Mouse (Mus musculus) kidney, embryonic 15.5 days (tissue): ENCODE measurements around the gene Afap1l2. TPM values are rescaled to one million over a fixed set of nuclear protein-coding genes. Genes with fewer than 3 reads are reported as not detected.

Source experiments
- ATAC-seq: fragments of 200-750 bp; cut with Nextera tagmentation; replicated peaks from 2 replicates; pipeline ENCODE4 v1.8.0; 2017; ENCODE audit warnings: moderate TSS enrichment; ENCODE audit not compliant: low FRiP score
- H3K27ac ChIP-seq: fragments of 300-500 bp; sonication (generic); 2 replicates; pipeline ENCODE4 v1.5.1; 2015; ENCODE audit warnings: mild to moderate bottlenecking, inconsistent platforms
- H3K27me3 ChIP-seq: fragments of 300-500 bp; sonication (generic); 2 replicates; pipeline ENCODE4 v1.6.1; 2015; ENCODE audit warnings: inconsistent platforms
- H3K36me3 ChIP-seq: fragments of 300-500 bp; sonication (generic); 2 replicates; pipeline ENCODE4 v1.6.1; 2015; ENCODE audit warnings: inconsistent platforms
- H3K4me1 ChIP-seq: fragments of 300-500 bp; sonication (generic); 2 replicates; pipeline ENCODE4 v1.6.1; 2015; ENCODE audit warnings: inconsistent platforms
- H3K4me2 ChIP-seq: fragments of 300-500 bp; sonication (generic); 2 replicates; pipeline ENCODE4 v1.6.1; 2015; ENCODE audit warnings: moderate library complexity, mild to moderate bottlenecking, inconsistent platforms
- H3K4me3 ChIP-seq: fragments of 300-500 bp; sonication (generic); replicated peaks from 2 replicates; pipeline ENCODE4 v1.5.1; 2015; ENCODE audit warnings: mild to moderate bottlenecking, inconsistent platforms
- H3K9ac ChIP-seq: fragments of 300-500 bp; sonication (generic); 2 replicates; pipeline ENCODE4 v1.6.1; 2015; ENCODE audit warnings: mild to moderate bottlenecking, inconsistent platforms
- H3K9me3 ChIP-seq: fragments of 300-500 bp; sonication (generic); replicated peaks from 2 replicates; pipeline ENCODE4 v1.6.1; 2016; ENCODE audit warnings: inconsistent platforms
- WGBS: fragments of 180-500 bp; shearing (Covaris S2); methylation state at CpG from one replicate; pipeline ENCODE4 v1.1.7; 2015; ENCODE audit warnings: mixed read lengths; 5-methylcytosine and 5-hydroxymethylcytosine counted together
- polyA plus RNA-seq: library from polyadenylated mRNA; unstranded; fragments of >200 nt; fragmentation: Nextera tagmentation; extraction: Ambion mirVana; gene quantifications from 2 replicates; pipeline ENCODE4 v1.2.1, GENCODE M21; 2015

Gene Afap1l2
- polyA plus RNA-seq, 1 experiment from 2014 or later: 18.3 TPM

- Histone ChIP-seq H3K27me3 (no peaks in the 10 kb centered on the region), H3K9me3 (no peaks in the 10 kb centered on the region), H3K9ac (no peak overlapping the region), H3K27ac (no peak overlapping the region), H3K36me3 (no peaks in the 10 kb centered on the region), H3K4me2 (no peak overlapping the region), H3K4me3 (no peak overlapping the region), H3K4me1 (peaks cover 13% of the 10 kb centered on the region)
- 54% methylated on average over 5 of the region's 5 CpGs for WGBS
- no peak for ATAC-seq
These were observed 44.2 kb downstream of the Afap1l2 start for GRCm38 (mm10) chr19:56963876-56964275.

GRCm38 (mm10) chr19:56959601-56960000 lies 48.4 kb downstream of the Afap1l2 start:
- Histone ChIP-seq H3K9ac (no peak overlapping the region), H3K4me3 (no peak overlapping the region), H3K27ac (peak overlapping the region; percentile 72), H3K36me3 (no peaks in the 10 kb centered on the region), H3K27me3 (no peaks in the 10 kb centered on the region), H3K4me1 (peaks cover 33% of the 10 kb centered on the region), H3K9me3 (no peaks in the 10 kb centered on the region), H3K4me2 (no peak overlapping the region)
- no peak for ATAC-seq
- WGBS: 72% methylated on average over 3 of the region's 3 CpGs

DNA sequence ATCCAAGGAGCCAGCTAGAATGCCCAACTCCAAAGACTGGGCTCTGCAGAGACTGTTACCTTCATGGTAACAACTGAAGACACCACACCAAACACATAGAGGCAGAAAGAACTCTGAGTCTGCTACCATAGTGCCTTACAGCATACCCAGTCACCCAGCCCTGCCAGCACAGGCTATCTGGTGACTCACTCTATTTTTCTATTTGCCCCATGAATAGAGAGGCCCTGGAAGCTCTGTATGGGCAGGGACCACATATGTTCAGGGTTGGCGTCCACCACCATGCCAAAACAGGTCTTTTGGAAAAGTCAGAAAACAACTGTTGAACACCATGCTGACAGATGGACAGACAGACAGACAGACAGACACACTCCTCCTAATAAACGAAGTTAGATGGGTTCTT lies 49.0 kb downstream of the Afap1l2 start:
- Histone ChIP-seq H3K4me1 (peaks cover 32% of the 10 kb centered on the region), H3K4me2 (no peak overlapping the region), H3K4me3 (no peak overlapping the region), H3K27ac (peak overlapping the region; percentile 72), H3K36me3 (no peaks in the 10 kb centered on the region), H3K9ac (no peak overlapping the region), H3K9me3 (no peaks in the 10 kb centered on the region), H3K27me3 (no peaks in the 10 kb centered on the region)
- WGBS: 79% methylated on average over 2 of the region's 2 CpGs
- ATAC-seq: peak; percentile 9; the same call in 1 of the 2 replicates

DNA sequence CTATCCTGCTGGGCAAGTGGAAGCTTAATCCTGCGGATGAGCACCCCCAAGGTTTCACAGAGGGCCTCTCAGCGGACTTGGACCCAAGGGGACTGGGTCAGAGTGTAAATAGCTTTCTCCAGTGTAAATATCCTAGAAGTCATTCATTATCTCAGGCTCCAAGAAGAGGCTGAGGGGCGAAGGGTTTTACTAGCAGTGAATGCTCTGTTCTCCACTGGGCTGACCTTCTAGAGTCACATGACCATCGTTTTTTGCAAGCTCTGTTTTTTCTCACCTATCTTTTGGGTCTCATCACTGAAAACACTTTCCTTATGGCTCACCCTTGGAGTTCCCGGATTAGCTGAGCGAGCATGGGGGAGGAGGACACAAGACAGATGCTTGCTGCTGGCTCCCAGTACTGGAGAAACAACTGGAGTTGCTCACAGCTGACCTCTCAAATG lies 49.4 kb downstream of the Afap1l2 start:
- H3K9ac ChIP-seq: no peak overlapping the region
- H3K9me3 ChIP-seq: no peaks in the 10 kb centered on the region
- ATAC-seq: peak; percentile 75
- no peak overlapping the region for H3K4me2 ChIP-seq
- peak overlapping the region; percentile 72 for H3K27ac ChIP-seq
- 36% methylated on average over 6 of the region's 6 CpGs for WGBS
- no peaks in the 10 kb centered on the region for H3K36me3 ChIP-seq
- no peak overlapping the region for H3K4me3 ChIP-seq
- peaks cover 34% of the 10 kb centered on the region for H3K4me1 ChIP-seq
- H3K27me3 ChIP-seq: no peaks in the 10 kb centered on the region

GRCm38 (mm10) chr19:56958011-56958410 lies 50.0 kb downstream of the Afap1l2 start:
- Histone ChIP-seq H3K4me2 (no peak overlapping the region), H3K27me3 (no peaks in the 10 kb centered on the region), H3K4me1 (peaks cover 34% of the 10 kb centered on the region), H3K9ac (no peak overlapping the region), H3K27ac (peak overlapping the region; percentile 72), H3K36me3 (no peaks in the 10 kb centered on the region), H3K4me3 (no peak overlapping the region), H3K9me3 (no peaks in the 10 kb centered on the region)
- no peak for ATAC-seq
- 69% methylated on average over 4 of the region's 4 CpGs for WGBS

GRCm38 (mm10) chr19:56955568-56956513 lies 52.2 kb downstream of the Afap1l2 start:
- peaks cover 34% of the 10 kb centered on the region for H3K4me1 ChIP-seq
- H3K4me3 ChIP-seq: no peak overlapping the region
- no peaks in the 10 kb centered on the region for H3K36me3 ChIP-seq
- H3K27me3 ChIP-seq: no peaks in the 10 kb centered on the region
- ATAC-seq: no peak
- H3K27ac ChIP-seq: no peak overlapping the region
- no peak overlapping the region for H3K9ac ChIP-seq
- H3K9me3 ChIP-seq: no peaks in the 10 kb centered on the region
- 68% methylated on average over 20 of the region's 20 CpGs for WGBS
- no peak overlapping the region for H3K4me2 ChIP-seq

DNA sequence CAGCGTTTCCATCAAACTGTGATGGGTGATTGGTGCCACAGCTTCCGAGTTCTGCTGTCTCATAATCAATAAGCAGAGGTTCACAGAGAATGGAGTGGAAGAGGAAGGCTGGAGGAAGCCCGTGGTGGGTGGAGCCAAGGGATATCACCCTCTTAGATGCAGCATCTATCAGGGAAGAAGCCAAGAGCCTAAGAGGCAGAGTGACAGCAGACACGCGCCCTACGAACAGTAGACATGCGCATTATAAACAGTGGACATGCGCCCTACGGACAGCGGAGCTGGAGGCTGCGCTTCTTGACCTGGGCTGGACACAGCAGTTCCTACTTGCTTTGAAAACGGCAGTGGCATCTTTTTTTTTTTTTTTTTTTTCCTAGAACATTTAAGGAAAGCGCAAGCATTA lies 53.2 kb downstream of the Afap1l2 start:
- no peaks in the 10 kb centered on the region for H3K9me3 ChIP-seq
- no peak overlapping the region for H3K27ac ChIP-seq
- no peak for ATAC-seq
- H3K4me2 ChIP-seq: no peak overlapping the region
- peaks cover 37% of the 10 kb centered on the region for H3K4me1 ChIP-seq
- H3K4me3 ChIP-seq: no peak overlapping the region
- no peak overlapping the region for H3K9ac ChIP-seq
- H3K27me3 ChIP-seq: no peaks in the 10 kb centered on the region
- WGBS: 91% methylated on average over 13 of the region's 13 CpGs
- H3K36me3 ChIP-seq: no peaks in the 10 kb centered on the region

DNA sequence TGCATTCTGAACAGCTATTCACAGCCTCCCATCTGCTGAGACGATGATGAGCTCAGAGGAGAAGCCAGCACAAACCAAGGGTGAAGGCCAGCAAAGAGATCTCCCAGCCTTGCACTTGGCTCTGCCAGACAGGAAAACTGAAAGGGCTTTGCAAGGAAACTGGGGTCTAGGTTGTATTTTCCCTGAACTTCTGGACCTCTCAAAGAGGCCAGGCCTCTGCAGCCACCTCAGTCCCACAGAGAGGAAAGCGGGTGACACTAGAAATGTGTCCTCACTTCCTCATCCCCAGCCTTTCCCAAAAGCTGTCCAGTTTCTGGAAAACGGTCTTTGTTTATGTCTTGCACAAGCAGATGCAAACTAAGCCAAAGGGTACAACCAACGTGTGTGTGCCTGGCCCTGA lies 54.2 kb downstream of the Afap1l2 start:
- no peak for ATAC-seq

GRCm38 (mm10) chr19:56950818-56951217 lies 57.2 kb downstream of the Afap1l2 start:
- no peak for ATAC-seq
- Histone ChIP-seq H3K4me1 (peaks cover 17% of the 10 kb centered on the region; the same call in 1 of the 2 replicates), H3K27me3 (no peaks in the 10 kb centered on the region), H3K36me3 (no peaks in the 10 kb centered on the region), H3K27ac (no peak overlapping the region), H3K4me3 (no peak overlapping the region), H3K9me3 (no peaks in the 10 kb centered on the region), H3K4me2 (no peak overlapping the region), H3K9ac (no peak overlapping the region)
- 81% methylated on average over 7 of the region's 7 CpGs for WGBS

More for the DNA sequence above, 54.2 kb downstream of the Afap1l2 start:
- no peak overlapping the region for H3K4me2 ChIP-seq
- H3K4me3 ChIP-seq: no peak overlapping the region
- no peak overlapping the region for H3K9ac ChIP-seq
- H3K36me3 ChIP-seq: no peaks in the 10 kb centered on the region
- peaks cover 28% of the 10 kb centered on the region for H3K4me1 ChIP-seq
- 64% methylated on average over 4 of the region's 4 CpGs for WGBS
- no peaks in the 10 kb centered on the region for H3K27me3 ChIP-seq
- no peaks in the 10 kb centered on the region for H3K9me3 ChIP-seq
- no peak overlapping the region for H3K27ac ChIP-seq

- Histone ChIP-seq H3K9me3 (no peaks in the 10 kb centered on the region), H3K27me3 (no peaks in the 10 kb centered on the region), H3K4me3 (no peak overlapping the region), H3K4me2 (no peak overlapping the region), H3K27ac (no peak overlapping the region), H3K4me1 (peaks cover 19% of the 10 kb centered on the region), H3K36me3 (no peaks in the 10 kb centered on the region), H3K9ac (no peak overlapping the region)
- ATAC-seq: no peak
- WGBS: 59% methylated on average over 8 of the region's 8 CpGs
These were observed 58.2 kb downstream of the Afap1l2 start for GRCm38 (mm10) chr19:56949868-56950267.

DNA sequence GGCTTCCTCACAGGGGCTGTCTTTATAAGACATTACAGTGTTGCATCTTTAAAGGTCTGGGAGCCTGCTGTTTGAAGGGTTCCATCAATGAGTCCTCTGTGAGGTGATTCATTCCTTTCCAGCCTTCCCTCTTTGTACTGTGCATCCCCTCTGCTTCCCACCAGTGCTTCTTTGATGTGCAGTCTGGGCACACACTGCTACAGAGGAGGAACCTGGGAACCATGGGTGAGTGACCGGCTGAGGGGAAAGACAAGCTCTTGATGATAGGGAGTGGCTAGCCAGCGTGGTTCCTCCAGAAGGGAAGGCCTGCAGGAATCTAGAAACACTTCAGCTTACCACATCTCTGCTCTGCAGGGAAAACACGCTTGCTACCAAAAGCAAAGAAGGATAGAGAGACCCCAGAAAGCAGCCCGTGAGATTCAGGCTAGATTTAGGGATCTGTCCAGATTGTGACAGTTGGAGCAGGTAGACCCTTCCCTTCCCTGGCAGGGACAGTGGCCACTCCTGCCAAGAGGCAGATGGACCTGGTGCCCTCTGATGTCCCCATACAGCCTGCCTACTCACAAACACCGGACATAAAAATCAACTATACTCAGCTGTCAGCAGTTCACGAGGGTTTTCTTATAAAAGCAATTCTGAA lies 59.9 kb downstream of the Afap1l2 start:
- no peak for ATAC-seq
- Histone ChIP-seq H3K4me2 (no peak overlapping the region), H3K36me3 (0 out of 2 replicates have a peak, but pooled peaks cover 3% of the 10 kb centered on the region), H3K4me3 (no peak overlapping the region), H3K27me3 (no peaks in the 10 kb centered on the region), H3K4me1 (peaks cover 23% of the 10 kb centered on the region), H3K9ac (no peak overlapping the region), H3K9me3 (0 out of 2 replicates have a peak, but pooled peaks cover 2% of the 10 kb centered on the region), H3K27ac (no peak overlapping the region)
- WGBS: 53% methylated on average over 6 of the region's 6 CpGs

DNA sequence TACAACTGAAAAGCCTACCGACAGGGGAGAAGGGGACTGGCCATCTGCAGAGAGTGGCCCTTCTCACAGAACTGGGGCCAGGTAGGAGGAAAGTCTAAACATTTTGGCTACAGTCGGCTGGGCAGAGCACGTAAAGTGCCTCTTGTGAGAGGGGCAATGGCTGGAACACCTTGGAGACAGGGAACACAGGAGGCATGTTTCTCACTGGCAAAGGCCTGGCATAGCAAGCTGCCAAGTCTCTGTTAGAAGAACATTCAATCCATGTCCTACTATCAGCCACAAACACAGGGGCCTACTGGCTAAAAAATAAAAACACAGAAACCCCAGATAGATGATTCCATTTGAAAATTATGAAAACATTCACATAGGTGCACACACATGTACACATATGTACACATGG lies 61.3 kb downstream of the Afap1l2 start:
- H3K27ac ChIP-seq: no peak overlapping the region
- no peak for ATAC-seq
- WGBS: 73% methylated on average over 3 of the region's 3 CpGs

More for the DNA sequence above, 61.3 kb downstream of the Afap1l2 start:
- Histone ChIP-seq H3K4me3 (no peak overlapping the region), H3K9me3 (0 out of 2 replicates have a peak, but pooled peaks cover 2% of the 10 kb centered on the region), H3K36me3 (0 out of 2 replicates have a peak, but pooled peaks cover 5% of the 10 kb centered on the region), H3K4me2 (no peak overlapping the region), H3K9ac (no peak overlapping the region), H3K4me1 (peaks cover 23% of the 10 kb centered on the region), H3K27me3 (no peaks in the 10 kb centered on the region)
